Mouse (Mus musculus) lung, adult 2 months (tissue): ENCODE measurements around the gene Rin2. TPM values are rescaled to one million over a fixed set of nuclear protein-coding genes. Genes with fewer than 3 reads are reported as not detected.

Source experiments
- DNase-seq: peaks from one replicate; pipeline ENCODE4 v3.0.0; 2022
- H3K4me1 ChIP-seq: fragments of 200-500 bp; 2 replicates; pipeline ENCODE4 v1.6.1; 2011; ENCODE audit warnings: low read length; ENCODE audit not compliant: control insufficient read depth, insufficient read depth
- H3K4me3 ChIP-seq: fragments of 200-500 bp; replicated peaks from 2 replicates; pipeline ENCODE3; 2011; ENCODE audit warnings: low read depth, mild to moderate bottlenecking, control low read depth, low read length; ENCODE audit errors: extremely low read depth
- CTCF ChIP-seq: fragments of 200-500 bp; IDR thresholded peaks from 2 replicates; pipeline ENCODE4 v1.5.1; 2011; ENCODE audit warnings: mild to moderate bottlenecking, low read length, control low read depth; ENCODE audit not compliant: insufficient read depth
- POLR2A ChIP-seq: fragments of 200-500 bp; IDR thresholded peaks from 2 replicates; pipeline ENCODE4 v1.6.1; 2011; ENCODE audit warnings: low read depth, mild to moderate bottlenecking, control low read depth, low read length, borderline replicate concordance; ENCODE audit errors: extremely low read depth
- WGBS: fragments of 180-500 bp; shearing (Covaris S2); methylation state at CpG from one replicate; pipeline ENCODE4 v1.1.7; 2018; 5-methylcytosine and 5-hydroxymethylcytosine counted together
- polyA plus RNA-seq: library from polyadenylated mRNA; depleted of rRNA; stranded (reverse); fragments of >200 nt; gene quantifications from 2 replicates; pipeline ENCODE4 v1.2.3, GENCODE M21; 2012

Gene Rin2
- polyA plus RNA-seq, 1 experiment, result 44.3 TPM

DNA sequence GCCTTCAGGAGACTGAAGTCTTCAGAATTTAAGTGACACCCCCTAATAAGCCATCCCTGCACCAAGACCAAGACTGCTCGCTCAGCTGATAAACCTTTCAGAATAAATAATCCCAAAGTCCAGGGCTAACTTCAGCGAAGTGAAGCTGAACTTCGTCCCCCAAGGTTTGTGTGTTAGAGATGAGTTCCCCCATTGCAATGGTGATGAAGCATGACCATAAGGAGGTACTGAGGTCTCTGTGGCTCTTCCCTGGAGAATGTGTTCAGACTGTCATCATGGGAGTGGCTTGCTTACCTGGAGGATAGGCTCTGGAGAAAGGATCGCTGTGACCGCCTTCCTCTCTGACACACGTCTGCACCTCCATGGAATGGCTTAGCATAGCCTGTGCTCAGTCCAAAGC is 133.7 kb downstream of the Rin2 start:
- no peak for DNase-seq
- WGBS, result 91% methylated on average over 6 of the region's 6 CpGs
- Histone ChIP-seq H3K4me3 (no peak overlapping the region), H3K4me1 (no peaks in the 10 kb centered on the region; the same call in none of the 2 replicates)
- TF ChIP-seq POLR2A, result no peak
- no peak for TF ChIP-seq CTCF

DNA sequence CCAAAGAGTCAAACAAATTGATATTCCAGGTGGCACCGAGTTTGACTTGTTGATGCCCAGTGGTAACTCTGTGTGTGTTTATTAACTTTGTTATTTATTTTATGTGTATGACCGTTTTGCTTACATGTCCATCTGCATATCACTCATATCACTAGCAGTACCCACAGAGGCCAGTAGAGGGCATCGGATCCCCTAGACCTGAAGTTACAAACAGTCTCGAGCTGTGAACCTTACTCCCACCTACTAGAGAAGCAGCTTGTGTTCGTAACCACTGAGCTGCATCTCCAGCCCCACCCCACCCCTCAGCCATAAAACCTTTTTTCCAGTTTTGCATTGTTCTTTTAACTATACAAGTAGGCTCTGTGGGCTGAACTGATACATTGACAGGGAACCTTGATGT is 135.7 kb downstream of the Rin2 start:
- WGBS, result 52% methylated on average over 5 of the region's 5 CpGs
- Histone ChIP-seq H3K4me3 (no peak overlapping the region), H3K4me1 (no peaks in the 10 kb centered on the region; the same call in none of the 2 replicates)
- peak; percentile 38; the same call in 1 of the 2 replicates for TF ChIP-seq CTCF
- TF ChIP-seq POLR2A, result no peak
- DNase-seq, result no peak

DNA sequence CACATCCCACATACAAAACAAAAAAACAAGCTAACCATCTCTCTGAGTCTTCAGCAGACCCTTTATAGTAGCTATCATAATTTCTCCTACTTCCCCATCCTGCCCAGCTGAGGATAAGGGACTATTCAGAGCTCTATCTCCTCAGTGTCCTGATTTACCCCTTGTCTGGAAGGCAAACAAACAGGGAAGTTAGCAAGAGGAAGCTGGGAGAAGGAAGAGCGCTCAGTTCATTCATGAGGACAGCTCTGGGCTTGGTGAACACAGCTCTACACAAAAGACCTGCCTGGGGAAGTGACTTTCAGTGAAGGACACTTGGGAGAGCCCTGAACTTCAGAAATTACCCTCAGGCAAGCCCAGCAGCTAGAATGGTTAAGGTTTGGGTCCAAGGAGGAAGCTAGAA is 137.8 kb downstream of the Rin2 start:
- 54% methylated on average over 1 of the region's 1 CpGs for WGBS
- no peak for DNase-seq
- TF ChIP-seq CTCF (no peak), POLR2A (no peak)
- peaks cover 2% of the 10 kb centered on the region for H3K4me1 ChIP-seq
- H3K4me3 ChIP-seq, result no peak overlapping the region

DNA sequence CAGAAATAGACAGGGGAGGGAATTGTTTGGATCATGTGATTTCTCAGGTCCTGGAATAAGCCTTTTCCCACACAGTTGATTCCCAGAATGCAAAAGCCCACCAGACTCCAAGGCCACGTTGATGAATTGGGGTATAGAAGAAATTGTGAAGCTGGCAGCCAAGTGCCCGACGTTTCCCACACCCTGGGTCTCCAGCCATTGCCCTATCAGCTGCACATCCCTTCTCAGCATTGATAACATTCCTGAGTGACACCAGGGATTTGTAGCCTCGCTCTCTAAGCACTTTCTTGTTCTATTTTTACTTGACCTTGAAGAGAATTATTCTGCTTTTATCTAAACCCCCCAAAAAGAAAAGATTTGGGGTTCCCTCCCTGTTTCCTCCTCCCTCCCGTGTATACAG is 142.2 kb downstream of the Rin2 start:
- WGBS, result 46% methylated on average over 5 of the region's 5 CpGs
- no peak for DNase-seq
- TF ChIP-seq CTCF (no peak), POLR2A (no peak)
- Histone ChIP-seq H3K4me1 (peaks cover 15% of the 10 kb centered on the region), H3K4me3 (no peak overlapping the region)

DNA sequence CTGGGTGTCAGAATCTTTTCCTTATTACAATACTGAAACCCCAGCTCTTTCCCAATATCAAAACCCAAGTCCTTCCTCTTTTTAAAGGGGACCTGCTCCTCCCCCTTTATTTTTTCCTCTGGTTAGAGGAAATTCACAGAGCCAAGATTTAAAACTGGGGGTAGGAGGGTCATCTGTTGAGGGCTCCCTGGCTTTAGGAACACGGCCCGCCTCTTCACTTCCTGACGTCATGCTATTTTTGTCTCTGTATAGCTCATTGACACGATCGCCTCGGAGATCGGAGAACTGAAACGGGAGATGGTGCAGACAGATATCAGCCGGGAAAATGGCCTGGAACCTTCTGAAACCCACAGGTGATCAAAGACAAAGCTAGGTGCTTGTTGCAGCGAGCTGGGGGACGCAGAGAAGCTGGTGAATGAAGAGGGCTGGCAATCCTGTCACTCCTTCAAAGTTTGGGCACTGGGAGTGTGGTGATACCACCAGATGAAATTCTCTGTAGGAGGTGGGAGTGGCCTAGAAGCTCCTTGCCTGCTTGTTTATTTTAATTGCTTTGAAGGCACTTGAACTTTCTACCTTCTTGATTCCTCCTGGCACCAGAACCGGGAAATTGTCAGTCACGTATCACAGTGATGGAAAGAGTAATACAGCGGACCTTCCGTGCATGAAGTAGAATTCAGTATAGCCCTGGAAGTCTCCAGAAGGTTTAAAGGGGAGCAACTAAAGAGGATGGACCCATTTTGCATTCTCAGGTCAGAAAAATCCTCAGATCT is 147.2 kb downstream of the Rin2 start:
- peak; percentile 52 for DNase-seq

DNA sequence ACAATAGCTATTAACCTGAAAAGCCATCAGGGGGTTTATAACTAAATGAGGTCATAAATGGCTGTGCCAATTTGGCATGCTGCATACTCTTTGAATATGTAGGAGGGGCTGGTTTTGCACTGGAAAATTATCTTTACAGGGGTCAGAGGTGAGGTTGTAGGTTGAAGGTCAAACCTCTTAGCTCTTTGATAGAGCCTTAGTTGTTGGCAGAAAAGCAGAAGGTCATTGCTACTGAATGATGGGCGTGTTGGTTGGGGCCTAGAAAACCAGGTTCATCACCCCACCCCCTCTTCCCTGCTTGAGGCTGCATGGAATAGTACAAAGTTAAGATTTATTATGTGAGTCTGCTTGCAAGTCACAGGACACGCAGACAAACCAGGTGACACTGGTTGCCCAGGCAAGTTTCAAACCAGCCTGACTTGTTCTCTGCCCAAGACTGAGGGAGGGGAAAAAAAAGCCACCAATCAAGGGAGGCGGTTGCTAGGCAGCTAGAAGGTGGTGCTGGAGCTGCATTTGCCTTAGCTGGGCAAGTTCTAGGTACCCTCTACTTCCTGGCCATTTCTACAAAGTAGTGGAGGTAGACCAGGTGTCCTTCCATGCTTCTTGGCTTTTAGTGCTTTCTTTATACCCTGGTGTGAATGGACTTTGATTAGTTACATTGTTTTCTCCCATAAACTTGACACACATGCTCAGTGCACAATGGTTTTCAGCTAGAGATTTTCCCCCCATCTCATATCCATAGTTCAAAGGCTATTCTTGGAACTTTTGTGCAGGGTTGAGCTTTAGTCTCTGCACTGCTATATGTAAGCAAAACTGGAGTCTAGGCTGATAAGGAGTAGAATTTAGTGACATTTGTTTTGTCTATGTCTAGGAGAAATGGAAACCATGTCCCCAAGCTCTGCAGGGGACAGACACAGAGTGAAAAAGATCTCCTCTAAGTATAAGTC is 148.0 kb downstream of the Rin2 start:
- Histone ChIP-seq H3K4me1 (peaks cover 32% of the 10 kb centered on the region), H3K4me3 (no peak overlapping the region)
- no peak for TF ChIP-seq CTCF
- no peak for TF ChIP-seq POLR2A
- WGBS, result 69% methylated on average over 3 of the region's 3 CpGs
- DNase-seq, result no peak

More for the DNA sequence above, 147.2 kb downstream of the Rin2 start:
- Histone ChIP-seq H3K4me1 (peaks cover 25% of the 10 kb centered on the region), H3K4me3 (peak overlapping the region; percentile 54)
- no peak for TF ChIP-seq POLR2A
- TF ChIP-seq CTCF, result no peak
- 23% methylated on average over 15 of the region's 15 CpGs for WGBS

DNA sequence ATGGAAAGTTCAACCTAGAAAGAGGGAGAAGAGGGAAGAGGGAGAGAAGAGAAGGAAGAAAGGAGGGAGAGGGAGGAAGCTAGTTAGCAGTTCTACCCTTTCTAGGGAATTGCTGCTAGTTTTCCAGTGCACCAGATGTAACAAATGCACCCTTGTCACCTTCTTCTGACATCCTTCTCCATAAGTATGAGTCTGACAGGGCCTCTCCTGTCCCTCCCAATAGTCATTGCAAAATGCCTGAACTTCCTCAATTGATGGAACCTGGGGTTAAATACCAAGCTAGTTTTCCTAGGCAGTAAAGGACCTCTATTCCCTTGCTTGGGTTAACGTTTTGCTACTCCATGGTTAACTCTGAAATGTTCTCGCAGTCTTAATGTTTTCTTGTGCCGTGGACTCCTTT is 149.7 kb downstream of the Rin2 start:
- Histone ChIP-seq H3K4me3 (no peak overlapping the region), H3K4me1 (peaks cover 30% of the 10 kb centered on the region)
- 84% methylated on average over 3 of the region's 3 CpGs for WGBS
- TF ChIP-seq CTCF (no peak), POLR2A (no peak)
- DNase-seq, result no peak

DNA sequence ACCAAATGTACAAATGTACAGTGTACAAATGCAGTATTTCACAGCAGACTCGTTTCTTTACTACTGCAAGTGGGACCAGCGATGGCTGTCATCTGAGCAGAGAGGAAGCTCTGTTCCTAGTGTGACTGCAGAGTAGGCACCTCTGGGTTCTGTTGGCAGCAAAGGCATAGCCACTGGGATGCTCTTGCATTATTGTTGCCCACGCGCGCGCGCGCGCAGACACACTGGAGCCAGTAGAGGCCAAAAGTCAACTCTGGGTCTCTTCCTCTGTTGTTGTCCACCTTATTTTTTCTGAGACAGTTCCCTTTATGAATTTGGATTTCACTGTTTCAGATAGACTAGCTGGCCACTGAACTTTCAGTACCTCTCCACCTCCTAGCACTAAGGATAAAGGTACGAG is 150.2 kb downstream of the Rin2 start:
- TF ChIP-seq POLR2A (no peak), CTCF (no peak)
- Histone ChIP-seq H3K4me1 (peaks cover 30% of the 10 kb centered on the region), H3K4me3 (no peak overlapping the region)
- DNase-seq, result no peak
- WGBS, result 90% methylated on average over 10 of the region's 10 CpGs

DNA sequence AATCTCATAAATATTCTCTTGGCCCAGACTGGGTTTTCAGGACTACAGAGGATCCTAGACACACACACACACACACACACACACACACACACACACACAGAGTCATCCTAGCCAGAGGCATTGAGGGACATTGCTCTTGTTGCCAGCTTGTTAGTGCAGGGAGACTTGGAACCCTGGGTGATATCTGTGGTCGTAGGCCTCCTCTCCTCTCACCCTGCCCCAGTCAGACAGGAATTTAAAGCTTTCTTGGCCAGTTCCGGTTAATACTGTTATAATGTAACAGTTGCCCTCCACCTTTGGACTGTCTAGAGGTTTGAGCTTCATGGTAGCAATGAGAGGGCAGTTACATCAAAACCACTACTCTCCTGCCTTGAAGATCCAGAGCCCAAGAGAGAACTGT is 152.9 kb downstream of the Rin2 start:
- no peak for DNase-seq
- 56% methylated on average over 2 of the region's 2 CpGs for WGBS

DNA sequence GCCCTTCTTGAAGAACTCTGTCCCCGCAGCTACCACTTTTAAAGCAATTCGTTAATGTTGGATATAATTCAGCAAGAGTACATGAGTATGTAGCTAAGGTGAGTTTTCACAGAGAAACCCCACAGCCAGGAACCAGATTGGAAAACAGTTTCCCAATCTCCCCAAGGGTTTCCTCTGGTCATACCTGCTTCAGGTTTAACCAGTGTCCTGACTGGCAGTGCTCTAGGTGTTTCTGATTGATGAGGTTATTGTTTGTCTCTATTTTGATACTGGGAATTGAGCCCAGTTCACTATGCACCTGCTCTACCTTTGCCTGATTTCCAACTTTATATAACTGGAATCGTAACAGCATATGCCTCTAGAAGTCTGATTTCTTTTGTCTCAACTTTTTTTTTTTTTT is 153.6 kb downstream of the Rin2 start:
- DNase-seq, result no peak
- no peak for TF ChIP-seq CTCF
- TF ChIP-seq POLR2A, result no peak
- Histone ChIP-seq H3K4me1 (peaks cover 22% of the 10 kb centered on the region), H3K4me3 (no peak overlapping the region)
- 88% methylated on average over 3 of the region's 3 CpGs for WGBS

More for the DNA sequence above, 152.9 kb downstream of the Rin2 start:
- H3K4me1 ChIP-seq, result peaks cover 21% of the 10 kb centered on the region
- no peak overlapping the region for H3K4me3 ChIP-seq
- TF ChIP-seq CTCF, result no peak
- no peak for TF ChIP-seq POLR2A
